Mouse (Mus musculus) G1E (cell line): Measurements from ENCODE around the gene Nlrp9b. TPM values are rescaled to one million over a fixed set of nuclear protein-coding genes. Genes with fewer than 3 reads are reported as not detected.

Source experiments
- polyA plus RNA-seq: library from polyadenylated mRNA; stranded (reverse); fragments of >175 nt; gene quantifications from 2 replicates; pipeline ENCODE4 v1.2.3, GENCODE M21; 2012
- total RNA-seq, 2 experiments: library from RNA; stranded (forward) in 1 of 2; stranded (reverse) in 1 of 2; fragments of 200-1000 nt in 1 of 2; fragments of >200 nt in 1 of 2; fragmentation: Nextera tagmentation in 1 of 2; gene quantifications; 2 replicates each; pipeline ENCODE4 v1.2.3; 2014 to 2017

Nlrp9b gene
- total and polyA plus RNA-seq, 3 experiments, result 0.38 TPM; not detected in 2

Other genes starting within 250 kb of the Nlrp9b start
- 14.2 and 17.2 TPM in 2 replicates for gene Nectin2, start 241.0 kb upstream of the Nlrp9b start, total RNA-seq (2014; fragmentation: Nextera tagmentation)
- gene Nectin2, start 241.0 kb upstream of the Nlrp9b start, total RNA-seq (2017), result 9.7 and 11.4 TPM in 2 replicates
- gene Nectin2, start 241.0 kb upstream of the Nlrp9b start, polyA plus RNA-seq, result 34.9 and 35.8 TPM in 2 replicates
- gene Bcam, start 220.4 kb upstream of the Nlrp9b start, total RNA-seq (2014; fragmentation: Nextera tagmentation), result not detected in 2 replicates
- 0.05 TPM in 1 of 2 replicates, not detected in the other for gene Bcam, start 220.4 kb upstream of the Nlrp9b start, total RNA-seq (2017)
- not detected in 2 replicates for gene Bcam, start 220.4 kb upstream of the Nlrp9b start, polyA plus RNA-seq
- gene Cblc, start 194.7 kb upstream of the Nlrp9b start, total RNA-seq (2014; fragmentation: Nextera tagmentation), result not detected in 2 replicates
- not detected in 2 replicates for gene Cblc, start 194.7 kb upstream of the Nlrp9b start, total RNA-seq (2017)
- not detected in 2 replicates for gene Cblc, start 194.7 kb upstream of the Nlrp9b start, polyA plus RNA-seq
- 2.7 TPM in 1 of 2 replicates, not detected in the other for gene Bcl3, start 168.7 kb upstream of the Nlrp9b start, total RNA-seq (2014; fragmentation: Nextera tagmentation)
- 0.71 and 1.1 TPM in 2 replicates for gene Bcl3, start 168.7 kb upstream of the Nlrp9b start, total RNA-seq (2017)
- gene Bcl3, start 168.7 kb upstream of the Nlrp9b start, polyA plus RNA-seq, result 6.1 and 6.6 TPM in 2 replicates
- not detected in 2 replicates for gene Gm19345, start 139.5 kb upstream of the Nlrp9b start, total RNA-seq (2014; fragmentation: Nextera tagmentation)
- not detected in 2 replicates for gene Gm19345, start 139.5 kb upstream of the Nlrp9b start, total RNA-seq (2017)
- not detected in 2 replicates for gene Gm19345, start 139.5 kb upstream of the Nlrp9b start, polyA plus RNA-seq
- gene Ceacam16, start 130.2 kb upstream of the Nlrp9b start, total RNA-seq (2014; fragmentation: Nextera tagmentation), result 1.7 and 4.1 TPM in 2 replicates
- gene Ceacam16, start 130.2 kb upstream of the Nlrp9b start, total RNA-seq (2017), result 2.3 and 2.8 TPM in 2 replicates
- 2.2 and 3.2 TPM in 2 replicates for gene Ceacam16, start 130.2 kb upstream of the Nlrp9b start, polyA plus RNA-seq
- gene Ceacam19, start 103.5 kb upstream of the Nlrp9b start, total RNA-seq (2014; fragmentation: Nextera tagmentation), result not detected in 2 replicates
- gene Ceacam19, start 103.5 kb upstream of the Nlrp9b start, total RNA-seq (2017), result 0.05 TPM in 1 of 2 replicates, not detected in the other
- not detected in 2 replicates for gene Ceacam19, start 103.5 kb upstream of the Nlrp9b start, polyA plus RNA-seq
- gene Pvr, start 70.3 kb upstream of the Nlrp9b start, total RNA-seq (2014; fragmentation: Nextera tagmentation), result not detected in 2 replicates
- gene Pvr, start 70.3 kb upstream of the Nlrp9b start, total RNA-seq (2017), result 0.17 and 0.33 TPM in 2 replicates
- not detected in 2 replicates for gene Pvr, start 70.3 kb upstream of the Nlrp9b start, polyA plus RNA-seq
- not detected in 2 replicates for gene Igsf23, start 40.7 kb upstream of the Nlrp9b start, total RNA-seq (2014; fragmentation: Nextera tagmentation)
- 0.11 TPM in 1 of 2 replicates, not detected in the other for gene Igsf23, start 40.7 kb upstream of the Nlrp9b start, total RNA-seq (2017)
- not detected in 2 replicates for gene Igsf23, start 40.7 kb upstream of the Nlrp9b start, polyA plus RNA-seq
- not detected in 2 replicates for gene Ceacam20, start 26.1 kb upstream of the Nlrp9b start, total RNA-seq (2014; fragmentation: Nextera tagmentation)
- gene Ceacam20, start 26.1 kb upstream of the Nlrp9b start, total RNA-seq (2017), result not detected in 2 replicates
- gene Ceacam20, start 26.1 kb upstream of the Nlrp9b start, polyA plus RNA-seq, result not detected in 2 replicates
- not detected in 2 replicates for gene Vmn1r91, start 108.2 kb downstream of the Nlrp9b start, total RNA-seq (2014; fragmentation: Nextera tagmentation)
- gene Vmn1r91, start 108.2 kb downstream of the Nlrp9b start, total RNA-seq (2017), result 0.05 and 0.06 TPM in 2 replicates
- gene Vmn1r91, start 108.2 kb downstream of the Nlrp9b start, polyA plus RNA-seq, result not detected in 2 replicates
- not detected in 2 replicates for gene Gm16442, start 131.1 kb downstream of the Nlrp9b start, total RNA-seq (2014; fragmentation: Nextera tagmentation)
- 0.27 TPM in 1 of 2 replicates, not detected in the other for gene Gm16442, start 131.1 kb downstream of the Nlrp9b start, total RNA-seq (2017)
- not detected in 2 replicates for gene Gm16442, start 131.1 kb downstream of the Nlrp9b start, polyA plus RNA-seq
- gene Vmn1r93, start 147.6 kb downstream of the Nlrp9b start, total RNA-seq (2014; fragmentation: Nextera tagmentation), result not detected in 2 replicates
- gene Vmn1r93, start 147.6 kb downstream of the Nlrp9b start, total RNA-seq (2017), result not detected in 2 replicates
- not detected in 2 replicates for gene Vmn1r93, start 147.6 kb downstream of the Nlrp9b start, polyA plus RNA-seq
- not detected in 2 replicates for gene Vmn1r94, start 176.9 kb downstream of the Nlrp9b start, total RNA-seq (2014; fragmentation: Nextera tagmentation)
- not detected in 2 replicates for gene Vmn1r94, start 176.9 kb downstream of the Nlrp9b start, total RNA-seq (2017)
- gene Vmn1r94, start 176.9 kb downstream of the Nlrp9b start, polyA plus RNA-seq, result not detected in 2 replicates
- gene Vmn1r95, start 202.2 kb downstream of the Nlrp9b start, total RNA-seq (2014; fragmentation: Nextera tagmentation), result not detected in 2 replicates
- gene Vmn1r95, start 202.2 kb downstream of the Nlrp9b start, total RNA-seq (2017), result 0.17 TPM in 1 of 2 replicates, not detected in the other
- gene Vmn1r95, start 202.2 kb downstream of the Nlrp9b start, polyA plus RNA-seq, result not detected in 2 replicates
- not detected in 2 replicates for gene Gm6164, start 214.1 kb downstream of the Nlrp9b start, total RNA-seq (2014; fragmentation: Nextera tagmentation)
- gene Gm6164, start 214.1 kb downstream of the Nlrp9b start, total RNA-seq (2017), result not detected in 2 replicates
- not detected in 2 replicates for gene Gm6164, start 214.1 kb downstream of the Nlrp9b start, polyA plus RNA-seq
- not detected in 2 replicates for gene Gm4498, start 242.4 kb downstream of the Nlrp9b start, total RNA-seq (2014; fragmentation: Nextera tagmentation)
- not detected in 2 replicates for gene Gm4498, start 242.4 kb downstream of the Nlrp9b start, total RNA-seq (2017)
- gene Gm4498, start 242.4 kb downstream of the Nlrp9b start, polyA plus RNA-seq, result not detected in 2 replicates